Mouse (Mus musculus): ENCODE measurements around the gene Dusp10. TPM values are rescaled to one million over a fixed set of nuclear protein-coding genes. Genes with fewer than 3 reads are reported as not detected.

The Dusp10 gene
- polyA plus RNA-seq, 1 experiment from 2014 or later, result 4.2 TPM

GRCm38 (mm10) chr1:184004311-184004710 lies 8.8 kb upstream of the Dusp10 start:
- Histone ChIP-seq H3K4me2 (ENCODE audit: low read length) (no peak overlapping the region), H3K9me3 (ENCODE audit: control insufficient read depth, low read length) (no peaks in the 10 kb centered on the region; the same call in 1 of the 2 replicates), H3K27me3 (replicated peaks; ENCODE audit: control insufficient read depth, insufficient read depth, low read length) (no peaks in the 10 kb centered on the region), H3K4me3 (replicated peaks; ENCODE audit: low read length) (no peak overlapping the region), H3K9ac (replicated peaks; ENCODE audit: low read depth, low read length) (no peak overlapping the region), H3K36me3 (ENCODE audit: control insufficient read depth, insufficient read depth) (no peaks in the 10 kb centered on the region), H3K27ac (ENCODE audit: low read length) (no peak overlapping the region), H3K4me1 (replicated peaks; ENCODE audit: control insufficient read depth, insufficient read depth, low read length) (peaks cover 5% of the 10 kb centered on the region; the same call in 1 of the 2 replicates)
- 72% methylated on average over 2 of the region's 2 CpGs for WGBS
- ATAC-seq, result no peak

- no peak overlapping the region for H3K4me3 ChIP-seq (replicated peaks; ENCODE audit: low read length)
- H3K4me2 ChIP-seq (ENCODE audit: low read length), result no peak overlapping the region
- H3K9ac ChIP-seq (replicated peaks; ENCODE audit: low read depth, low read length), result no peak overlapping the region
- no peaks in the 10 kb centered on the region for H3K9me3 ChIP-seq (ENCODE audit: control insufficient read depth, low read length)
- H3K4me1 ChIP-seq (replicated peaks; ENCODE audit: control insufficient read depth, insufficient read depth, low read length), result peaks cover 5% of the 10 kb centered on the region; the same call in 1 of the 2 replicates
- no peak overlapping the region for H3K27ac ChIP-seq (ENCODE audit: low read length)
- ATAC-seq, result no peak
- H3K36me3 ChIP-seq (ENCODE audit: control insufficient read depth, insufficient read depth), result no peaks in the 10 kb centered on the region
- no peaks in the 10 kb centered on the region for H3K27me3 ChIP-seq (replicated peaks; ENCODE audit: control insufficient read depth, insufficient read depth, low read length)
- WGBS, result 83% methylated on average over 6 of the region's 6 CpGs
These were observed 7.6 kb upstream of the Dusp10 start for GRCm38 (mm10) chr1:184005315-184006058.

- no peak overlapping the region for H3K27ac ChIP-seq (ENCODE audit: low read length)
- no peak for ATAC-seq
- peaks cover 5% of the 10 kb centered on the region; the same call in 1 of the 2 replicates for H3K4me1 ChIP-seq (replicated peaks; ENCODE audit: control insufficient read depth, insufficient read depth, low read length)
These were observed 7.0 kb upstream of the Dusp10 start for GRCm38 (mm10) chr1:184006086-184006485.

GRCm38 (mm10) chr1:184011311-184011710 lies 1.8 kb upstream of the Dusp10 start:
- ATAC-seq, result no peak

More at GRCm38 (mm10) chr1:184006086-184006485, 7.0 kb upstream of the Dusp10 start:
- no peak overlapping the region for H3K9ac ChIP-seq (replicated peaks; ENCODE audit: low read depth, low read length)
- H3K36me3 ChIP-seq (ENCODE audit: control insufficient read depth, insufficient read depth), result no peaks in the 10 kb centered on the region
- no peak overlapping the region for H3K4me3 ChIP-seq (replicated peaks; ENCODE audit: low read length)
- no peak overlapping the region for H3K4me2 ChIP-seq (ENCODE audit: low read length)
- no peaks in the 10 kb centered on the region for H3K9me3 ChIP-seq (ENCODE audit: control insufficient read depth, low read length)
- H3K27me3 ChIP-seq (replicated peaks; ENCODE audit: control insufficient read depth, insufficient read depth, low read length), result no peaks in the 10 kb centered on the region

GRCm38 (mm10) chr1:184014091-184014490 lies 989 bp downstream of the Dusp10 start:
- Histone ChIP-seq H3K27me3 (replicated peaks; ENCODE audit: control insufficient read depth, insufficient read depth, low read length) (no peaks in the 10 kb centered on the region), H3K4me2 (ENCODE audit: low read length) (no peak overlapping the region), H3K27ac (ENCODE audit: low read length) (no peak overlapping the region), H3K9me3 (ENCODE audit: control insufficient read depth, low read length) (no peaks in the 10 kb centered on the region), H3K9ac (replicated peaks; ENCODE audit: low read depth, low read length) (no peak overlapping the region), H3K36me3 (ENCODE audit: control insufficient read depth, insufficient read depth) (no peaks in the 10 kb centered on the region), H3K4me3 (replicated peaks; ENCODE audit: low read length) (no peak overlapping the region), H3K4me1 (replicated peaks; ENCODE audit: control insufficient read depth, insufficient read depth, low read length) (no peaks in the 10 kb centered on the region)
- ATAC-seq, result no peak
- 88% methylated on average over 3 of the region's 3 CpGs for WGBS

More at GRCm38 (mm10) chr1:184011311-184011710, 1.8 kb upstream of the Dusp10 start:
- Histone ChIP-seq H3K27me3 (replicated peaks; ENCODE audit: control insufficient read depth, insufficient read depth, low read length) (no peaks in the 10 kb centered on the region), H3K9ac (replicated peaks; ENCODE audit: low read depth, low read length) (no peak overlapping the region), H3K4me3 (replicated peaks; ENCODE audit: low read length) (no peak overlapping the region), H3K9me3 (ENCODE audit: control insufficient read depth, low read length) (no peaks in the 10 kb centered on the region), H3K27ac (ENCODE audit: low read length) (no peak overlapping the region), H3K4me1 (replicated peaks; ENCODE audit: control insufficient read depth, insufficient read depth, low read length) (no peaks in the 10 kb centered on the region), H3K36me3 (ENCODE audit: control insufficient read depth, insufficient read depth) (no peaks in the 10 kb centered on the region), H3K4me2 (ENCODE audit: low read length) (no peak overlapping the region)
- 98% methylated on average over 6 of the region's 6 CpGs for WGBS

- no peaks in the 10 kb centered on the region for H3K4me1 ChIP-seq (replicated peaks; ENCODE audit: control insufficient read depth, insufficient read depth, low read length)
- no peaks in the 10 kb centered on the region for H3K36me3 ChIP-seq (ENCODE audit: control insufficient read depth, insufficient read depth)
- H3K4me2 ChIP-seq (ENCODE audit: low read length), result no peak overlapping the region
- H3K27ac ChIP-seq (ENCODE audit: low read length), result no peak overlapping the region
- H3K27me3 ChIP-seq (replicated peaks; ENCODE audit: control insufficient read depth, insufficient read depth, low read length), result no peaks in the 10 kb centered on the region
- no peak for ATAC-seq
- no peaks in the 10 kb centered on the region for H3K9me3 ChIP-seq (ENCODE audit: control insufficient read depth, low read length)
- WGBS, result 87% methylated on average over 10 of the region's 10 CpGs
- H3K9ac ChIP-seq (replicated peaks; ENCODE audit: low read depth, low read length), result no peak overlapping the region
- no peak overlapping the region for H3K4me3 ChIP-seq (replicated peaks; ENCODE audit: low read length)
These were observed 3.1 kb downstream of the Dusp10 start for GRCm38 (mm10) chr1:184015995-184016730.

- Histone ChIP-seq H3K9me3 (ENCODE audit: control insufficient read depth, low read length) (no peaks in the 10 kb centered on the region), H3K9ac (replicated peaks; ENCODE audit: low read depth, low read length) (no peak overlapping the region), H3K4me3 (replicated peaks; ENCODE audit: low read length) (no peak overlapping the region), H3K4me2 (ENCODE audit: low read length) (no peak overlapping the region), H3K27ac (ENCODE audit: low read length) (no peak overlapping the region), H3K4me1 (replicated peaks; ENCODE audit: control insufficient read depth, insufficient read depth, low read length) (no peaks in the 10 kb centered on the region), H3K27me3 (replicated peaks; ENCODE audit: control insufficient read depth, insufficient read depth, low read length) (no peaks in the 10 kb centered on the region), H3K36me3 (ENCODE audit: control insufficient read depth, insufficient read depth) (no peaks in the 10 kb centered on the region)
- 83% methylated on average over 2 of the region's 2 CpGs for WGBS
- no peak for ATAC-seq
These were observed 4.5 kb downstream of the Dusp10 start for GRCm38 (mm10) chr1:184017606-184018005.

GRCm38 (mm10) chr1:184019042-184019721 lies 6.1 kb downstream of the Dusp10 start:
- WGBS, result 61% methylated on average over 6 of the region's 6 CpGs
- Histone ChIP-seq H3K27me3 (replicated peaks; ENCODE audit: control insufficient read depth, insufficient read depth, low read length) (no peaks in the 10 kb centered on the region), H3K9me3 (ENCODE audit: control insufficient read depth, low read length) (no peaks in the 10 kb centered on the region), H3K4me1 (replicated peaks; ENCODE audit: control insufficient read depth, insufficient read depth, low read length) (no peaks in the 10 kb centered on the region), H3K4me3 (replicated peaks; ENCODE audit: low read length) (no peak overlapping the region), H3K36me3 (ENCODE audit: control insufficient read depth, insufficient read depth) (no peaks in the 10 kb centered on the region), H3K4me2 (ENCODE audit: low read length) (no peak overlapping the region), H3K27ac (ENCODE audit: low read length) (no peak overlapping the region), H3K9ac (replicated peaks; ENCODE audit: low read depth, low read length) (no peak overlapping the region)
- ATAC-seq, result no peak

GRCm38 (mm10) chr1:184019722-184020107 lies 6.6 kb downstream of the Dusp10 start:
- Histone ChIP-seq H3K9me3 (ENCODE audit: control insufficient read depth, low read length) (no peaks in the 10 kb centered on the region), H3K27ac (ENCODE audit: low read length) (no peak overlapping the region), H3K27me3 (replicated peaks; ENCODE audit: control insufficient read depth, insufficient read depth, low read length) (no peaks in the 10 kb centered on the region), H3K4me2 (ENCODE audit: low read length) (no peak overlapping the region), H3K36me3 (ENCODE audit: control insufficient read depth, insufficient read depth) (no peaks in the 10 kb centered on the region), H3K4me3 (replicated peaks; ENCODE audit: low read length) (no peak overlapping the region), H3K4me1 (replicated peaks; ENCODE audit: control insufficient read depth, insufficient read depth, low read length) (no peaks in the 10 kb centered on the region), H3K9ac (replicated peaks; ENCODE audit: low read depth, low read length) (no peak overlapping the region)
- ATAC-seq, result no peak
- WGBS, result 54% methylated on average over 6 of the region's 6 CpGs

Measured in forebrain, embryonic 16.5 days (tissue).